Mouse (Mus musculus) spleen, adult 2 months (tissue): Measurements from ENCODE around the gene Adcy6.

Experiments
- CTCF ChIP-seq: fragments of 200-500 bp; IDR thresholded peaks from 2 replicates; pipeline ENCODE4 v1.5.1; 2011; ENCODE audit warnings: mild to moderate bottlenecking, inconsistent platforms; ENCODE audit not compliant: insufficient read depth, insufficient read length, insufficient replicate concordance; ENCODE audit errors: extremely low read depth
- POLR2A ChIP-seq: fragments of 200-500 bp; IDR thresholded peaks from 2 replicates; pipeline ENCODE4 v1.6.1; 2011; ENCODE audit warnings: low read depth, low read length, inconsistent platforms

DNA sequence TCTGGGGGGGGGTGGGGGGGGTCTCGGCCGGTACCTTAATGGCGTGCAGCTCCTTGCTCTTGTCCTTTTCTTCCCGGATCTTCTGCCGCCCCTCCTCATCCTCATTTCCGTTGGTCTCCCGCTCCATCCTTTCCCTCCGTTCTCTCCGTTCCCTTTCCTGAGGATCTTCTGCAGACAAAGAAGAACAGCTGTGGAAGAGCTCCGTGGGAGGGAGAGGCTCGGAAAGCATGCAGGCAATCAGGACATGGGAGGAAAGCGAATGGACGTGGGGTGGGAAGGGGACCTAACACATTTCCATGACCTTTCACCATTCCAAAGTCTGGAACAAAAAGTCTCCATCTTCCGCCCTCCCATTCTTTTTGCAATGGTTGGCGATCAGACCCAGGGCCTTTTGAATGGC, 41.6 kb upstream of the Adcy6 start:
- TF ChIP-seq CTCF (no peak), POLR2A (no peak)
